Mouse (Mus musculus) ES-Bruce4 (cell line): ENCODE measurements at regions not wholly inside any gene's neighbourhood (a gene's known extent, or its start where the extent isn't known, plus 50 kb on each side); places are given as distances from the start of the nearest gene placed in this dataset.

Source experiments
- CTCF ChIP-seq: IDR thresholded peaks from one replicate; pipeline ENCODE4 v1.8.1; 2011; ENCODE audit warnings: low read depth, low read length
- POLR2A ChIP-seq: IDR thresholded peaks from one replicate; pipeline ENCODE4 v1.8.1; 2011; ENCODE audit warnings: low read length; ENCODE audit not compliant: insufficient read depth

- TF ChIP-seq CTCF = peak; percentile 29
- no peak for TF ChIP-seq POLR2A
These were observed 56.1 kb upstream of the Ifnlr1 start for GRCm38 (mm10) chr4:135629793-135630569.
